Mouse (Mus musculus) macrophage (primary cell): ENCODE data around the gene Bmpr1b. TPM values are rescaled to one million over a fixed set of nuclear protein-coding genes. Genes with fewer than 3 reads are reported as not detected.

Experiments used
- H3K27ac ChIP-seq: fragments of 350-480 bp; formaldehyde crosslinking; 2 replicates; pipeline ENCODE4 v1.9.0; 2021
- H3K36me3 ChIP-seq: fragments of 350-480 bp; formaldehyde crosslinking; 2 replicates; pipeline ENCODE4 v1.9.0; 2021; ENCODE audit errors: inconsistent target
- H3K4me3 ChIP-seq: fragments of 350-480 bp; formaldehyde crosslinking; 2 replicates; pipeline ENCODE4 v1.9.0; 2021; ENCODE audit errors: inconsistent target
- H3K79me2 ChIP-seq: fragments of 350-480 bp; formaldehyde crosslinking; 2 replicates; pipeline ENCODE4 v1.9.0; 2021; ENCODE audit errors: inconsistent target
- WGBS: methylation state at CpG from one replicate; pipeline ENCODE4 v1.1.7; 2026; ENCODE audit warnings: inconsistent platforms; ENCODE audit not compliant: missing documents; 5-methylcytosine and 5-hydroxymethylcytosine counted together
- polyA plus RNA-seq: library from polyadenylated mRNA; stranded (reverse); fragments of 250-400 nt; gene quantifications from 3 replicates; pipeline ENCODE4 v1.2.4, GENCODE M21; 2018; ENCODE audit warnings: inconsistent platforms

Bmpr1b gene
- polyA plus RNA-seq, 1 experiment from 2014 or later, result not detected

DNA sequence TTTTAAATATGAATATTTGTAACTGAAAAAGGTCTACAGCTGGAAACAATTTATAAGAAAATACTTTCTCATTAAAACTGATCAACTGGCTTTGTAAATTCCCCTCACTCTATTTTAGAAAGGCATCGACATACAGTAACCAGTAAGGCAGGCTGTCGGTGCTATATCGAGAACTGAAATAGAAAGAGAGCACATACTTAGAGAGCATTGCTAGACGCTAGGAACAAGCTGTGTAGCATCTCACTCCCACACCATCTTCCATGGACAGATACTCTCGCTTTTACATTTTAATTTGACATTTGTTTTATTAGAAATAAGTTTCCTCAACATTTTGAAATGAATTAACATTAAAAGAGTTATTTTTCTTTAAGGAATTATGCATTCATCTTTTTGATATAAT, 17.2 kb downstream of the Bmpr1b start:
- H3K4me3 ChIP-seq, result no peak overlapping the region
- 90% methylated on average over 4 of the region's 5 CpGs for WGBS

DNA sequence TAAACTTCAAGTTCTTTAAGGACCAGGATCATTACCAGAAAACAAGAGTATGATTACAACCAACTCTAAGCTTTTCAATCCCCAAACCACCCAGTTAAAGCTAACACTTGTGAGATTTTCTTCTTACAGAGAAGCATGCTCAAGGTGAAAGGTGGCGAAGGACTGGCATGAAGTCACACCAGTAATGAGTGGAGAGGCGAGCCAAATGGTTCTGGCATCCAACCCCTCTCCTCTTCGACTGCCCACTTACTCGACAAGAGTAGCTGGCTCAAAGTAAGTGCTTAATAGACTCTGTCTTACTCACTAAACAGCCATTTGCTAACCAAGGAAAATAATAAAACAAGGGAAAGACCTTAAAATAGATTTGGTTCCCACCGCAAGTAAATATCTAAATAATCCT, 30.4 kb downstream of the Bmpr1b start:
- Histone ChIP-seq H3K79me2 (no peaks in the 10 kb centered on the region), H3K36me3 (no peaks in the 10 kb centered on the region), H3K27ac (no peak overlapping the region), H3K4me3 (no peak overlapping the region)
- WGBS, result 90% methylated on average over 5 of the region's 5 CpGs

More for the DNA sequence above, 17.2 kb downstream of the Bmpr1b start:
- H3K27ac ChIP-seq, result no peak overlapping the region
- H3K79me2 ChIP-seq, result no peaks in the 10 kb centered on the region
- H3K36me3 ChIP-seq, result no peaks in the 10 kb centered on the region

DNA sequence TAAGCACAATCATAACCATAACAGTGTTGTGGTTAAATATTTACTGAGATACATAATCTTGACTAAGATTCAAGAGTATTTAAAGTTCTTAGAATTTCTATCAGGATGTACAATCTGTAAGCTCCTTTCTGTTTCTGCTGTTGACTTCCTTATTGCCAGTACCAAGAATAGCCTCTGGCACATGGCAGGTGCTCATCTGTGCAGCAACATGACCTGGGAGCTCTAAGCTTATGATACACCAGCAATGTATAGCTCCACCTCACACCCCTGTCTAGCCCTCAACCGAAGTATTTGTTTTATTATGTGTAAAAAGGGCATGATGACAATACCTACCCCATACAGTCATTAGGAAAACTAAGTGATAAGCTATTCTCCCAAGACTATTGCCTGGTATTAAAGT, 42.8 kb downstream of the Bmpr1b start:
- 71% methylated on average over 1 of the region's 1 CpGs for WGBS
- H3K36me3 ChIP-seq, result no peaks in the 10 kb centered on the region
- no peak overlapping the region for H3K27ac ChIP-seq
- no peak overlapping the region for H3K4me3 ChIP-seq
- H3K79me2 ChIP-seq, result no peaks in the 10 kb centered on the region

DNA sequence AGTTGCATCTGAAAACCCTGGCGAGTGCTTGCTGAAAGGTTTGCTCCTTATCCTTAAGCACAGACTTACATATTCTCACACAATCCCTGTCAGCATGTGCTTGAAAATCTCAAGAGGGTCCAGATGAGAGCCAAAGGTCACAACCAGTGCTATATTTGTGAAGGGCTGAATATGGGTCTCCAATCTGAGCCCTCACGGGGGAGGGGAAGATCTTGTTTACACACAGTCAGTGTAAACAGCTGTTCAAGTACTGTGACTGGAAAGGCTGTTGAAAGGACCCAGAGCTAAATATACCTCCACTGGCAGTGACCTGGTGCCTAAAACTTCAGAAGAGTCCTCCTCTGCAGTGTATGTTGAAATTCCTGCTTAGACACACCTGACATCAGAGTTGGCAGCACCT, 43.7 kb downstream of the Bmpr1b start:
- Histone ChIP-seq H3K4me3 (no peak overlapping the region), H3K27ac (no peak overlapping the region), H3K36me3 (no peaks in the 10 kb centered on the region), H3K79me2 (no peaks in the 10 kb centered on the region)
- 91% methylated on average over 2 of the region's 2 CpGs for WGBS

DNA sequence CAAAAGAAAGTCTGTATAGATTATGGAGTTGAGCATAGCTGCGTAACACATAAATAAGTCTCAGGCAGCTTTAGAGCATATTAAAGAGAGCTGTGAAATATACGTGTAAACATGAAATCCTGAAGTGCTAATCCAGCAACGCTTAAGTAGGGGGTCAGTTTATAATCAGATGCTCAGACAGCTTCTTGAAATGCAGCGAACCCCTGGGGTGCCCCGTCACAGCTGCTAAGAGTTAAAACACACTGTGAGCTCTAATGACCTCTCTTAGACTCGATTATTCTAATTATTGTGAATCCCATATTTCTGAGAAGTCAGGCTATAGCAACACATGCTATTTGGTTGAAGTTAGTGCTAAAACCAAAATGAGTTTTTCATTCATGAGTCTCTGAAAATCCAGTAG, 45.0 kb downstream of the Bmpr1b start:
- WGBS, result 80% methylated on average over 6 of the region's 6 CpGs
- no peaks in the 10 kb centered on the region for H3K36me3 ChIP-seq
- H3K79me2 ChIP-seq, result no peaks in the 10 kb centered on the region
- no peak overlapping the region for H3K4me3 ChIP-seq
- no peak overlapping the region for H3K27ac ChIP-seq

DNA sequence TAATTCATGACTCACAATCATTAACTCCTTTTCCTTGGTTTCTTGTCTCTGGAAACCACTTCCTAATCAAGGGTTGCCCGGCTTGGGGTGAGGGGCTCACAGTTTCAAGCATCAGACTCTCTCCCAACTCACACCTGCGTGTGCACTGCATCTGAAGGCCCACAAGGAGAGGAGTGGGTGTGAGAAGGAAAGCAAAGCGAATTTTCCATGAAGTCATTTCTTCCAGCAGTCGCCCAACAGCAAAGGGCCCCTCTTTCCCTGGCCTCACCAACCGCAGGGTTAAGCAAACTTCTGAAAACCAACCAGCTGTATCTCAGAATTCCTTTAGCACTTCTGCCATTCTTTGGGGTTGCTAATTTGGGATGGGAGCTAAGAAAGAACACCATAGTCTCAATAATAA, 46.8 kb downstream of the Bmpr1b start:
- H3K27ac ChIP-seq, result no peak overlapping the region
- 88% methylated on average over 5 of the region's 5 CpGs for WGBS

DNA sequence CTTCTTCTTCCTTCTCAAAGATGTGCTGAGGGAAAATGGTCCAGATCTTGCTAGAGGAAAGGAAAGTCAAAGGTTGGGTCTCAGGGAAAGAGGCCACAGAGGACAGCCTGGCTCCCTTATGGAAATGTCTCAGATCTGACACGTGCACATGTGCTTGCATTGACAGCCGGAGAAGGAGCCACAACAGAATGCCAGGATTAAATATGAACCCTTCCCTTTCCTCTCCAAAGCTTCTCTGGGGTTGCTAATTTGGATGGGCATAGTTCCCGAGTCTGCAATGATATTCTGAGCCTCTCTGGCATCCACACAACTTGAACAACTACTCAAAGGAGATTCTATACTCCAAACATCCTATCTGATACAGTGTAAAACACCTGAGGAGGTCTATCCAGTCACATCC, 48.4 kb downstream of the Bmpr1b start:
- Histone ChIP-seq H3K4me3 (no peak overlapping the region), H3K36me3 (no peaks in the 10 kb centered on the region), H3K79me2 (no peaks in the 10 kb centered on the region), H3K27ac (no peak overlapping the region)
- WGBS, result 92% methylated on average over 3 of the region's 3 CpGs

More for the DNA sequence above, 46.8 kb downstream of the Bmpr1b start:
- no peaks in the 10 kb centered on the region for H3K36me3 ChIP-seq
- H3K79me2 ChIP-seq, result no peaks in the 10 kb centered on the region
- H3K4me3 ChIP-seq, result no peak overlapping the region

DNA sequence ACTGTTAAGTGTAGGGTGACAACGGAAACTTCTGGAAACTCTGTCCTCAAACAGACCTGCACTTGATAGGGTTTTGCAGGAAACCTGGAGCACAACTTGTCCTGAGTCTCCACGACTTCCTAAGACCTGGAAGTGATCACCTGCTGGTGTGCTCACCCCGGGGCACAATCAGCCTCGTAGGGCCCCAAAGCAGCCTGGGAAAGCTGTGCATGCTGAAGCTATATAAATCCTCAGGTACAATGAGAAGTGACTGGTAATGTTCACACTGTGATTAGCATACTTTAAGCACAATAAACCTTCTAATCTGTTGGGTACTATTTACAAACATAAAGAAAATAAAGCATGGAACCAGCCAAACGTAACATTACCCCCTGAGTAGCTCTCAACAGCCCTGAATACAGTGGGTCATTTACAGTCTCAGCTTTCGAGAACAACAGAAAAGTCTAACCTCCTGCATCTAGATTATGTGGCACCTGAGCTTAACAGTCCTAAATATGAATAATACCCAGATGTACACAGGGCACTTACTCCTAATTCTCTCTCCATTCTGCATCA, 54.4 kb downstream of the Bmpr1b start:
- WGBS, result 78% methylated on average over 6 of the region's 6 CpGs
- H3K4me3 ChIP-seq, result no peak overlapping the region
- H3K27ac ChIP-seq, result no peak overlapping the region
- no peaks in the 10 kb centered on the region for H3K36me3 ChIP-seq
- H3K79me2 ChIP-seq, result no peaks in the 10 kb centered on the region

DNA sequence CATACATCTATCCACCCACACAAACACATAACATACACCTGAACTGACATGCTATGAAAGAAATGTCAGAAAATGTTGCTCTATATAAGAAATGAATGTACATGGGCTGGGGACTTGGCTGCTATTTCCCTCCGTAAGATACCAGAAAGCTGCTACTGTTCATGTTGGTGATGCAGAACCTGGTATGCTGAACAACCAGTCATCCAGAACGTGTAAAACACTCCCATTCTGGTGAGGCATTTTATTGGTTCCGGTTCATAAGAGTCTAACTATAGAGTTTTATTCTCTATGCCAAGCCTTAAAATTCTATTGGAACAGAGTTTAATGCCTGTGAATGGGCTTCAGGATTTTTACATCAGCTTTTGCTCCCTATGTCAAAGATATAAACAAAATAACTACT, 55.0 kb downstream of the Bmpr1b start:
- H3K4me3 ChIP-seq, result no peak overlapping the region
- no peaks in the 10 kb centered on the region for H3K36me3 ChIP-seq
- WGBS, result 90% methylated on average over 3 of the region's 3 CpGs
- no peak overlapping the region for H3K27ac ChIP-seq
- H3K79me2 ChIP-seq, result no peaks in the 10 kb centered on the region

DNA sequence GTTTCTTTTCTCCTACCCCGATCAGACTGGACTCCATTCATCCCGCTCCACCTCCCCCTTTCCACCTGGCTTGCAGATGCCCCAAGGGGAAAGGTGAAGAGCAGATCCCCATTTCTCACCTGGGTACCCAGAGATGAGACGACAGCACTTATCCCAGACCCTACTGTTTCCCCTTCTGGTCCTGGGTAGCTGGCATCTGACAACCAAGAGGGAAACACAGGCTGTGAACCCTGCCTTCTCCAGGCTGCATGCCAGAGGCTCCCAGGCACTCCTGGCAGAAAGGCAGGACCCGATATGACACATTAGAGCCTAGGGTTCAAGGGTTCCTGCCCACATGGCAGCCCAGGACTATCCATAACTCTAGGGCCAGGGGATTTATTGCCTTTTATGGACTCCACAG, 56.0 kb downstream of the Bmpr1b start:
- Histone ChIP-seq H3K27ac (no peak overlapping the region), H3K79me2 (no peaks in the 10 kb centered on the region), H3K36me3 (no peaks in the 10 kb centered on the region), H3K4me3 (no peak overlapping the region)
- WGBS, result 83% methylated on average over 4 of the region's 4 CpGs

DNA sequence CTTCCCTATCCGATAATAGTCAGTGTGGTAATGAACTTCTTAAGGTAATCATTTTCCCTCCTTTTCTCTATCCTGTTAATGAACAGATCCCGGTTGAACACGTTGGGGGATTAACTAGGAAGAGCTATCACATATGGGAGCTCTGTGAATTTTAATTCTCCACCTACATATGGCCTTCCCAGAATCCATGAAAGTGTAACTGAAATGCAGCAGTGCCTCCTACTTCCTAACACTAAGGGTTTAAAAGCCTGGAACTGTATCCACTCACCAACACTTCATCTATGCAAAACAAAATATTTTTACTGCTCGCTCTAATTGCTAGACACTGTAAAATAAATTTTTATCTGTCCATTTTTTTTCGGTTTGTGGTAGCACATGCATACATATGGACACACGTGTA, 63.0 kb downstream of the Bmpr1b start:
- 93% methylated on average over 6 of the region's 6 CpGs for WGBS
- Histone ChIP-seq H3K79me2 (no peaks in the 10 kb centered on the region), H3K4me3 (no peak overlapping the region), H3K36me3 (no peaks in the 10 kb centered on the region), H3K27ac (no peak overlapping the region)

DNA sequence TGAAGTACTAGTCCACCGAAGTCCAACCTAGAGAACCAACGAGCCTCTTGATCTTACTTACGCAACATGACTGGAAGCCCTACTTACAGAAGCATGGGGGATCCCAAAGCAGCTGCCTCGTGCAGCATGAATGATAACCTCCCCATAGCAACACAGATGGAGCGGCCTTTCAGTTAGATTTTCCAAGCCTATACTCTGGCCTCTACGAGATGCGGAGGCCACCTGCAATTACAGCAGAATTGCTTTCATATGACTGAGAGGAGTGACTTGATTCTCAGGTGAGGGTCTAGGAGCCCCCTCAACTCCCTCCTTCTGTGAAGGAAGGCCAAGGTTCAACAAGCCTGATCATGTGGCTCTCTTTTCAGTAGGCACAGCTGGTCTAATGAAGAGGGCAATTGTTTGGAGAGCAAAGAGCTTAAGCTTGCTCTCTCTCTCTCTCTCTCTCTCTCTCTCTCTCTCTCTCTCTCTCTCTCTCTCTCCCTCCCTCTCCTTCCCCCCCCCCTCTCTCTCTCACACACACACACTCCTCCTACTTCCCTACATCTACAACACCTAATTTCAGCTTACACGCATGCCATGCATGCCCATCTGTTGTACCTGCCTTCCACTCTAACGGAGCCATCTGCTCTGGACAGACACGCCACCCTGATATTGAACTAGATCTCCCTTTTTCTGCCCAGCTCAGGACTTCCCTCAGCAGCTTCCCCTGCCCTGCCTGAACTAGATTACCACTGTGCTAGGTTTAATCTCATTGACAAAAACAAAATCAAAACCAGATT, 65.0 kb downstream of the Bmpr1b start:
- no peaks in the 10 kb centered on the region for H3K79me2 ChIP-seq
- H3K27ac ChIP-seq, result no peak overlapping the region
- no peaks in the 10 kb centered on the region for H3K36me3 ChIP-seq
- 93% methylated on average over 9 of the region's 10 CpGs for WGBS
- H3K4me3 ChIP-seq, result no peak overlapping the region

DNA sequence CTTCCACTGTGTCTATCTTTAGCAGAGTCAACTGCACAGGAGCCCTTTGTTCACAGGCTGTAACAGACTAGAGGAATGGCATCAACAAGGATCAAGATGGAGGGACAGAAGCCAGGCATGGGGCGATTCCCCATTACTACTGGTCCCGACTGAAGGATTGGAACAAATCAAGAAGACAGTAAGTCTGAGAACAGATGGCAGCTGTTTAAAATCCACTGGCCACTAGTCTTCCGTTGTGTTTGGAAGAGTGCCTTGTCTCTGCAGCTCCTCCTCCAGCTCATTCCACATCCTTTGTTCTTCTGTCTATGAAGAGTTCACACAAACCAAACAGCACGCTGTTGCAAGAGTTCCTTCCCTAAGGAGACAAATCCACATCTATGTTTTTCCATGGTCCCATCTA, 65.6 kb downstream of the Bmpr1b start:
- Histone ChIP-seq H3K27ac (no peak overlapping the region), H3K79me2 (no peaks in the 10 kb centered on the region), H3K36me3 (no peaks in the 10 kb centered on the region), H3K4me3 (no peak overlapping the region)
- WGBS, result 95% methylated on average over 4 of the region's 4 CpGs

DNA sequence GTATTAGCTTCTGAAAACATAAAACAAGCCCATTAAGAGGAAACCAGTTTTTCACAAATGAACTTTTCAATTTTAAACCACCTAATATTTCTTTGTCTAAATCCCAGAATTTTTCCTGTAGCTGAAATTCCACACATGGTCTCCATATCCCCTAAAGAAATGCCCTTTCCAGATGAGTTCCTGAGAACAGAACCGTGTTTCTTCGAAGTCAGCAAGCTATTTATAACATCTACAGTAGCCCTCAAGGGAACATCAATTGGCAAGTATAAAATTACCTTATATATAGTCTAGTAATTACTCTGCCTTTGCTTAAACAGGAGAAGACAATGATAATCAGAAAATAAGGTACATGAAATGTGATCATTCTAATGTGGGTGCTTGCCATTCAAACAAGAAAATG, 70.1 kb downstream of the Bmpr1b start:
- no peak overlapping the region for H3K27ac ChIP-seq
- no peaks in the 10 kb centered on the region for H3K36me3 ChIP-seq
- no peak overlapping the region for H3K4me3 ChIP-seq
- 95% methylated on average over 2 of the region's 2 CpGs for WGBS
- no peaks in the 10 kb centered on the region for H3K79me2 ChIP-seq

DNA sequence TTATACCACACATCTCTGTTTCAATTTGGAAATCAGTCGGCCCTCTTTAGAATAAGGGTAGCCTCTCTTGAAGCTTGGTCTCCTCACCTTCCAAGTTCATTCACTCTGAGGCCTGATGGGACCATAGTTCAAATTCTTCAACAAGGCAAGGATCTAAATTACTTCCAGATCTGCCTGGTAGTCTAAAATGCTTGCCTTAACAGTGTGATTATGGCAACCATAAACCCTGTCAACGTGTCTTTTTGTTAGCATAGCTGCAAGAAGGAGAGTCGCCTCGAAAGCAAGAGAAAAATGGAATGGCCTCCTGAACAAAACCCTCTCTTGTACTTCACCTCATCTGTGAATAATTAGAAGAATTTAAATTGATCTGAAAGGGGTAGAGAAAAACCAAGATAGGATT, 75.2 kb downstream of the Bmpr1b start:
- H3K79me2 ChIP-seq, result no peaks in the 10 kb centered on the region
- 89% methylated on average over 4 of the region's 4 CpGs for WGBS
- H3K4me3 ChIP-seq, result no peak overlapping the region
- no peaks in the 10 kb centered on the region for H3K36me3 ChIP-seq
- no peak overlapping the region for H3K27ac ChIP-seq

DNA sequence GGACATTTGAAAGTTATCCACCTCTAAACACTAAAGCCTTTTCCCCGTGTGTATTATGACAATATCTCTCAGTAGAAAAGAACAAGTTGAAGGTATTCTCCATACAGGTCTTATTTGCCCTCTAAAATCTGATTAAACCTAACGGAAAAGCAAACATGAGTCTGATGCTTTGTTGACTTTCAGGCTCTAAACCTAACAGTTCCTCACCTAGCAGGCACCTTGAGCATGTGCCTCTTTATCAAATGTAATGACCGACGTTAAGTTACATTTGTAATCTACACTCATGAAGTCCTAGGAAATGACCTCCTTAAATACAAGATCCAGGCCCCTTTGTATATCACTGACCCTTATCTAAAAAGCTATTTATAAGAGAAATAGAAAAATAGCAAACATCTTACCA, 79.5 kb downstream of the Bmpr1b start:
- H3K27ac ChIP-seq, result no peak overlapping the region
- H3K4me3 ChIP-seq, result no peak overlapping the region
- 95% methylated on average over 4 of the region's 4 CpGs for WGBS
- H3K36me3 ChIP-seq, result no peaks in the 10 kb centered on the region
- no peaks in the 10 kb centered on the region for H3K79me2 ChIP-seq
